Mouse (Mus musculus): Measurements from ENCODE around the gene Nqo2. TPM values are rescaled to one million over a fixed set of nuclear protein-coding genes. Genes with fewer than 3 reads are reported as not detected.

Nqo2 gene
- polyA plus RNA-seq, 1 experiment from 2014 or later = 46.3 TPM

DNA sequence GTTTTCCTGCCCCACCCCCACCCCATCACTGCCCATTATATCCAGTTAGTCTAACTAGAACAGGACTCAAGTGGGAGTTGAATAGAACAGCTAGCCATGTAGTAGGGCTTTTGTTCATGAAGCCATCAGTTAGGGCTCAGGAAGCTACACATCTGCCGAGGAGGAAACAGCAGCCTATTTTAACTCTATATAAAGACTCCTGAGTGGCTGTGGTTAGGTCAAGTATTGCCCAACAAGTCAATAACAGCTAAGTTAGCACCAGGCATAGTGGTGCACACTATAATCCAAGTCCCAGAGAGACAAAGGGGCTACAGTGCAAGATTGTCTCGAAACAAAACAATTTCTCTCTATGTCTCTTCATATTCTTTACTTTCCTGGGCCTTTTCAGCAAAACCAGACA lies 67.6 kb downstream of the Nqo2 start:
- Histone ChIP-seq H3K36me3 (ENCODE audit: inconsistent target) (peaks cover 53% of the 10 kb centered on the region), H3K79me2 (ENCODE audit: inconsistent target) (peaks cover 24% of the 10 kb centered on the region; the same call in 1 of the 2 replicates), H3K4me3 (ENCODE audit: inconsistent target) (no peak overlapping the region), H3K27ac (peak overlapping the region; percentile 91)
- WGBS (ENCODE audit: missing documents) = 4% methylated on average over 2 of the region's 2 CpGs

DNA sequence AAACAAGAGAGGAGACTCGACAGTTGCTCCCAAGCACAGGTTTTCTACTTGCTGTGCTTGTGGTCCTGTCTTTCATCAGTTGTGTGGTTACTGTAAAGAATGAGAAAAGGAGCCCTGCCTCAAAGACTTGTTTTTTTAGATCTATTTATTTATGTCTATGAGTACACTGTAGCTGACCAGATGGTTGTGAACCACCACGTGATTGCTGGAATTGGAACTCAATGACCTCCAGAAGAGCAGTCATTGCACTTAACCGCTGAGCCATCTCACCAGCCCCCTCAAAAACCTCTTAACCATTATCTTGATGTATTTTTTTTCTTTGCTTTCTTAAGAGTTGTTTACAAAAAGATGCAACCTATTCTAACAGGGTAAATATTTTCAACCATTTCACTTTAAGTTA lies 70.9 kb downstream of the Nqo2 start:
- 93% methylated on average over 3 of the region's 3 CpGs for WGBS (ENCODE audit: missing documents)
- Histone ChIP-seq H3K79me2 (ENCODE audit: inconsistent target) (peaks cover 15% of the 10 kb centered on the region; the same call in 1 of the 2 replicates), H3K36me3 (ENCODE audit: inconsistent target) (peaks cover 19% of the 10 kb centered on the region), H3K27ac (no peak overlapping the region), H3K4me3 (ENCODE audit: inconsistent target) (no peak overlapping the region)

DNA sequence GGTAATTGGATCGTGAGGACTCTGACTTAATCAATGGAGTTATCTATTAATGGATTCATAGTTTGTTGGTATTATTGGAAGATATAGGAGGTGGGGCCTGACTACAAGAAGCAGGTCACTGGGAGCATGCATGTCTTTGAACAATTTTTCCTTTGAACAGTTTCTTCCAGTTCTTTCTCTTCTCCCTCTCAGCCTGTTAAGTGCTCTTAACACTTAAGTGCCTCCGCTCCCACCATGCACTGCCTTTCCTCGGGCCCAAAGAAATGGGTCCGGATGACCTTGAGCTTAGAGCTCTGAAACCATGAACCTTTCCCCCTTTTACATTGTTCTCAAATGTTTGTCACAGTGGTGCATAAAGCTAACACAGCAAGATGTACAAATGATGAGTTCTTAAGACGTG lies 72.2 kb downstream of the Nqo2 start:
- no peak overlapping the region for H3K4me3 ChIP-seq (ENCODE audit: inconsistent target)
- 92% methylated on average over 5 of the region's 5 CpGs for WGBS (ENCODE audit: missing documents)
- H3K27ac ChIP-seq = peak overlapping the region; percentile 73
- peaks cover 15% of the 10 kb centered on the region; the same call in 1 of the 2 replicates for H3K79me2 ChIP-seq (ENCODE audit: inconsistent target)
- peaks cover 11% of the 10 kb centered on the region for H3K36me3 ChIP-seq (ENCODE audit: inconsistent target)

DNA sequence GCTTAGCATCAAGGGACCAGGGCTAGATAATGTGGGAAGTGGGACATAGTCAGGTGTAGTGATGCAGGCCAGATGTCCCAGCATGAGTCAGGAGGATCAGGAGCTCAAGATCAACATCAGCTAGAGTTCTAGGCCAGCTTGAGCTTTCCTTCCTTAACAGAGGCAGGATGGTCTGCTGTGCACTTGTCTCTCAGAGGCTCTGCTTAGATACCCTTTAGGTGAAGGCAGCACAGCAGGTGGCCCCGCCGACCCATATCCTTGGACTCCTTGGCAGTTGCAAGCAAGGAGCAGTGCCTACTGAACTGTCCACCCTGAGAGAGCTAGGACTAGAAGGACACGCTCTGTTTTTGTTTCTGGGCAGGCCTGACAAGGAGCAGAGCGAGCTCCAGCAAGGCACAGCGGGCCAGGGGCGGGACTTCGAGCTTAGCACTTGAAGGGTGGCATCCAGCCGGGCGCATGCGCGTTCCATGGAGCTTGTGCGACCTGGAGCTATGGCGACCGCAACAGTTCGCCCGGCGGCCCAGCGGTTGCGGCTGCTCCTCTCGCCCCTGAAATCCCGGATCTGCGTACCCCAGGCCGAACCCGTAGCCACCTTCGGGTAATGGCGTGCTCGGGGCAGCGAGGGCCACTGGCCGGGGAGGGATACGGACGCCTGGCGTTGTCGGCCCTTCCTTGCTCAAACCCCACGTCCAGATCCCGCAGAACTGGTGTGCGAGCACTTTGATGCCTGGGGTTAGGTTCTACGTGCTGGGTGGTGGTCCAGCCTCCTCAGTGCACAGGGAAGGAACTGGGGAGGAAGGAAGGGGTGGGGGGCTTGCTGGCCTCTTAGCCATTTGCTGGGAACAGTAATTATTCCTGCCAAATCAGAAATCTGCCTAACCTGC lies 72.9 kb downstream of the Nqo2 start, which contains the start of gene Bphl:
Gene Bphl (plus strand): TSS at position 426 of the 884 bp plus-strand sequence.
- WGBS (ENCODE audit: missing documents) = 3% methylated on average over 37 of the region's 37 CpGs
- Histone ChIP-seq H3K36me3 (ENCODE audit: inconsistent target) (peaks cover 11% of the 10 kb centered on the region), H3K27ac (peak within 1 kb of the TSS; percentile 73), H3K4me3 (ENCODE audit: inconsistent target) (peak within 1 kb of the TSS; percentile 71), H3K79me2 (ENCODE audit: inconsistent target) (peaks cover 15% of the 10 kb centered on the region; the same call in 1 of the 2 replicates)

GRCm38 (mm10) chr13:34038056-34038432 lies 73.6 kb downstream of the Nqo2 start:
- Histone ChIP-seq H3K4me3 (ENCODE audit: inconsistent target) (peak overlapping the region; percentile 71), H3K36me3 (ENCODE audit: inconsistent target) (peaks cover 8% of the 10 kb centered on the region; the same call in 1 of the 2 replicates), H3K27ac (peak overlapping the region; percentile 73), H3K79me2 (ENCODE audit: inconsistent target) (peaks cover 15% of the 10 kb centered on the region; the same call in 1 of the 2 replicates)
- 53% methylated on average over 5 of the region's 5 CpGs for whole genome bisulfite sequencing (ENCODE audit: missing documents)

Other genes starting within 250 kb of the Nqo2 start
- gene Serpinb6e, start 121.3 kb upstream of the Nqo2 start, polyA plus RNA-seq (2018) = not detected in 3 replicates
- gene Serpinb6c, start 59.0 kb upstream of the Nqo2 start, polyA plus RNA-seq (2018) = not detected in 3 replicates
- gene Ripk1, start 37.7 kb downstream of the Nqo2 start, polyA plus RNA-seq (2018) = 61.5 to 114 TPM (median 61.6 TPM) in 3 replicates
- gene Serpinb6a, start 38.1 kb downstream of the Nqo2 start, polyA plus RNA-seq (2018) = 845 to 1,624 TPM (median 1,052 TPM) in 3 replicates
- 16.8 to 29.1 TPM (median 24.2 TPM) in 3 replicates for gene Bphl, start 72.9 kb downstream of the Nqo2 start, polyA plus RNA-seq (2018)
- 162 to 260 TPM (median 170 TPM) in 3 replicates for gene Tubb2a, start 113.3 kb downstream of the Nqo2 start, polyA plus RNA-seq (2018)
- 3.6 to 6.5 TPM (median 5.1 TPM) in 3 replicates for gene Tubb2b, start 165.8 kb downstream of the Nqo2 start, polyA plus RNA-seq (2018)
- 13.9 to 63.8 TPM (median 55.2 TPM) in 3 replicates for gene Psmg4, start 198.3 kb downstream of the Nqo2 start, polyA plus RNA-seq (2018)

Measured in macrophage (primary cell).